Mouse (Mus musculus) cerebral cortex, adult 2 months (tissue): Measurements from ENCODE around the gene Armh4.

ENCODE experiments used
- WGBS: fragments of 180-500 bp; shearing (Covaris S2); methylation state at CpG from one replicate; pipeline ENCODE4 v1.1.7; 2018; 5-methylcytosine and 5-hydroxymethylcytosine counted together

Gene Armh4

GRCm38 (mm10) chr14:49782715-49783531 is at the start of gene Armh4:
Gene Armh4, minus strand, starts transcription at chr14:49783383.
- WGBS = 2% methylated on average over 24 of the region's 24 CpGs

GRCm38 (mm10) chr14:49829192-49830171 is 46.3 kb upstream of the Armh4 start:
- 20% methylated on average over 17 of the region's 17 CpGs for WGBS

GRCm38 (mm10) chr14:49819721-49820440 is 36.7 kb upstream of the Armh4 start:
- WGBS = 84% methylated on average over 8 of the region's 8 CpGs

GRCm38 (mm10) chr14:49818713-49819208 is 35.6 kb upstream of the Armh4 start:
- WGBS = 81% methylated on average over 6 of the region's 6 CpGs

- 88% methylated on average over 9 of the region's 9 CpGs for WGBS
Observed at GRCm38 (mm10) chr14:49812966-49813365, 29.8 kb upstream of the Armh4 start.

- 9% methylated on average over 4 of the region's 4 CpGs for WGBS
Observed at GRCm38 (mm10) chr14:49801444-49801843, 18.3 kb upstream of the Armh4 start.

- 76% methylated on average over 4 of the region's 4 CpGs for WGBS
Observed at GRCm38 (mm10) chr14:49793948-49794347, 10.8 kb upstream of the Armh4 start.

- 52% methylated on average over 4 of the region's 4 CpGs for WGBS
Observed at GRCm38 (mm10) chr14:49790542-49790941, 7.4 kb upstream of the Armh4 start.

- WGBS = 59% methylated on average over 2 of the region's 2 CpGs
Observed at GRCm38 (mm10) chr14:49785793-49786192, 2.6 kb upstream of the Armh4 start.

- 74% methylated on average over 4 of the region's 4 CpGs for WGBS
Observed at GRCm38 (mm10) chr14:49783866-49784265, 683 bp upstream of the Armh4 start.

GRCm38 (mm10) chr14:49780416-49780815 is 2.8 kb downstream of the Armh4 start:
- WGBS = 53% methylated on average over 4 of the region's 4 CpGs

GRCm38 (mm10) chr14:49777539-49777938 is 5.6 kb downstream of the Armh4 start:
- 68% methylated on average over 4 of the region's 4 CpGs for WGBS

GRCm38 (mm10) chr14:49771746-49772145 is 11.4 kb downstream of the Armh4 start:
- 49% methylated on average over 1 of the region's 1 CpGs for WGBS

- 60% methylated on average over 4 of the region's 4 CpGs for WGBS
Observed at GRCm38 (mm10) chr14:49766601-49767000, 16.6 kb downstream of the Armh4 start.

GRCm38 (mm10) chr14:49755845-49756244 is 27.3 kb downstream of the Armh4 start:
- WGBS = 67% methylated on average over 1 of the region's 1 CpGs

GRCm38 (mm10) chr14:49745874-49746273 is 37.3 kb downstream of the Armh4 start:
- WGBS = 60% methylated on average over 1 of the region's 1 CpGs

- 77% methylated on average over 6 of the region's 6 CpGs for WGBS
Observed at GRCm38 (mm10) chr14:49743946-49744526, 39.1 kb downstream of the Armh4 start.

- WGBS = 65% methylated on average over 7 of the region's 7 CpGs
Observed at GRCm38 (mm10) chr14:49739328-49739727, 43.9 kb downstream of the Armh4 start.

- 62% methylated on average over 2 of the region's 2 CpGs for WGBS
Observed at GRCm38 (mm10) chr14:49738441-49739088, 44.6 kb downstream of the Armh4 start.

GRCm38 (mm10) chr14:49723361-49724054 is 59.7 kb downstream of the Armh4 start:
- WGBS = 42% methylated on average over 4 of the region's 4 CpGs
